Mouse (Mus musculus) kidney, adult 8-10 months (tissue): ENCODE measurements around the gene Tagln.
A peak's percentile ranks its signal among the peaks of the same experiment; 100 is the strongest.

Experiments used
- DNase-seq, 2 experiments: peaks; one replicate each; pipeline ENCODE4 v3.0.0; 2022

Tagln gene

GRCm38 (mm10) chr9:45935628-45936210 is at the start of gene Tagln:
Gene Tagln (minus strand): TSS chr9:45936058.
- DNase-seq: no peak

GRCm38 (mm10) chr9:45985229-45985567 is 49.3 kb upstream of the Tagln start:
- peak; percentile 45 to 68 for DNase-seq

GRCm38 (mm10) chr9:45984409-45985228 is 48.8 kb upstream of the Tagln start:
- DNase-seq: peak; percentile 78 to 81

GRCm38 (mm10) chr9:45983676-45984408 is 48.0 kb upstream of the Tagln start:
- DNase-seq: peak in 1 of 2 experiments; percentile 21

GRCm38 (mm10) chr9:45981331-45981730 is 45.5 kb upstream of the Tagln start:
- DNase-seq: no peak

- DNase-seq: no peak
Observed at GRCm38 (mm10) chr9:45980611-45981010, 44.8 kb upstream of the Tagln start.

- DNase-seq: no peak
Observed at GRCm38 (mm10) chr9:45979778-45980177, 43.9 kb upstream of the Tagln start.

- DNase-seq: no peak
Observed at GRCm38 (mm10) chr9:45976884-45977283, 41.0 kb upstream of the Tagln start.

- no peak for DNase-seq
Observed at GRCm38 (mm10) chr9:45963577-45963976, 27.7 kb upstream of the Tagln start.

- no peak for DNase-seq
Observed at GRCm38 (mm10) chr9:45961855-45962254, 26.0 kb upstream of the Tagln start.

- DNase-seq: no peak
Observed at GRCm38 (mm10) chr9:45959661-45960060, 23.8 kb upstream of the Tagln start.

GRCm38 (mm10) chr9:45958851-45959250 is 23.0 kb upstream of the Tagln start:
- DNase-seq: no peak

GRCm38 (mm10) chr9:45958023-45958670 is 22.3 kb upstream of the Tagln start:
- DNase-seq: no peak

GRCm38 (mm10) chr9:45955107-45955963 is 19.5 kb upstream of the Tagln start, which contains the start of gene Sidt2:
Gene Sidt2 (minus strand): TSS chr9:45955258.
- peak; percentile 86 to 91 for DNase-seq

- DNase-seq: peak; percentile 62 to 63
Observed at GRCm38 (mm10) chr9:45954294-45955106, 18.6 kb upstream of the Tagln start.

GRCm38 (mm10) chr9:45953511-45954293 is 17.8 kb upstream of the Tagln start:
- no peak for DNase-seq

- no peak for DNase-seq
Observed at GRCm38 (mm10) chr9:45952890-45953289, 17.0 kb upstream of the Tagln start.

GRCm38 (mm10) chr9:45952057-45952456 is 16.2 kb upstream of the Tagln start:
- no peak for DNase-seq

GRCm38 (mm10) chr9:45946872-45947183 is 11.0 kb upstream of the Tagln start:
- no peak for DNase-seq

- DNase-seq: no peak
Observed at GRCm38 (mm10) chr9:45946182-45946871, 10.5 kb upstream of the Tagln start.
